Mouse (Mus musculus) CH12.LX (cell line): ENCODE results near the gene Dtl. TPM values are rescaled to one million over a fixed set of nuclear protein-coding genes. Genes with fewer than 3 reads are reported as not detected.

Experiments used
- DNase-seq: peaks from one replicate; pipeline ENCODE4 v3.0.0-alpha.2; 2013; ENCODE audit errors: extremely low read depth
- H3K27ac ChIP-seq: 2 replicates; pipeline ENCODE4 v1.5.1; 2012; ENCODE audit warnings: low read depth, mild to moderate bottlenecking, control low read depth, moderate library complexity; ENCODE audit not compliant: insufficient read depth
- H3K27me3 ChIP-seq: replicated peaks from 2 replicates; pipeline ENCODE3; 2012; ENCODE audit warnings: inconsistent platforms
- H3K36me3 ChIP-seq, 2 experiments: replicated peaks in 1 of 2; 2 replicates each; pipeline versions ENCODE3 to v1.6.1; 2012; ENCODE audit warnings: inconsistent platforms in 1 of 2, low read length in 1 of 2, mild to moderate bottlenecking in 1 of 2, mixed read lengths in 1 of 2, moderate library complexity in 1 of 2; ENCODE audit not compliant: control insufficient read depth in 1 of 2, insufficient read depth in 1 of 2
- H3K4me1 ChIP-seq, 2 experiments: 2 replicates each; pipeline ENCODE4 v1.6.1; 2012; ENCODE audit warnings: inconsistent platforms in 1 of 2, moderate library complexity in 1 of 2; ENCODE audit not compliant: insufficient read depth in 2 of 2, control insufficient read depth in 1 of 2
- H3K4me2 ChIP-seq: 2 replicates; pipeline ENCODE4 v1.6.1; 2012; ENCODE audit warnings: low read depth, mild to moderate bottlenecking, control low read depth; ENCODE audit not compliant: poor library complexity, insufficient read depth, severe bottlenecking
- H3K4me3 ChIP-seq, 3 experiments: fragments of 150-350 bp in 1 of 3; sonication (generic) in 1 of 3; replicated peaks in 1 of 3; 2 replicates each; pipeline versions ENCODE3 to v1.5.1; 2011 to 2012; ENCODE audit warnings: low read depth in 2 of 3, low read length in 2 of 3, mild to moderate bottlenecking in 2 of 3, moderate library complexity in 2 of 3, control low read depth in 1 of 3, improper control_type of control experiment in 1 of 3, inconsistent platforms in 1 of 3, mixed read lengths in 1 of 3; ENCODE audit not compliant: poor library complexity in 1 of 3
- H3K79me2 ChIP-seq: replicated peaks from 2 replicates; pipeline ENCODE4 v1.6.1; 2012; ENCODE audit warnings: mild to moderate bottlenecking, moderate library complexity; ENCODE audit not compliant: control insufficient read depth, poor library complexity, insufficient read depth, severe bottlenecking; ENCODE audit errors: extremely low read depth
- H3K9ac ChIP-seq: 2 replicates; pipeline ENCODE4 v1.6.1; 2012; ENCODE audit warnings: low read depth, mild to moderate bottlenecking, control low read depth, moderate library complexity; ENCODE audit not compliant: insufficient read depth
- H3K9me3 ChIP-seq: replicated peaks from 2 replicates; pipeline ENCODE3; 2012; ENCODE audit warnings: low read length, inconsistent platforms, mixed read lengths
- CHD2 ChIP-seq: IDR thresholded peaks from 2 replicates; pipeline ENCODE4 v1.6.1; 2011; ENCODE audit warnings: low read length, improper control_type of control experiment
- CTCF ChIP-seq, 2 experiments: IDR thresholded peaks in 1 of 2; conservative IDR thresholded peaks in 1 of 2; 2 replicates each; pipeline ENCODE4 v1.5.1; 2011 to 2012; ENCODE audit warnings: low read depth in 2 of 2, low read length in 2 of 2, improper control_type of control experiment in 1 of 2, inconsistent platforms in 1 of 2, mild to moderate bottlenecking in 1 of 2, moderate library complexity in 1 of 2
- E2F4 ChIP-seq: IDR thresholded peaks from 2 replicates; pipeline ENCODE4 v1.6.1; 2011; ENCODE audit warnings: low read depth, low read length, improper control_type of control experiment; ENCODE audit not compliant: insufficient replicate concordance
- ETS1 ChIP-seq: conservative IDR thresholded peaks from 2 replicates; pipeline ENCODE4 v1.6.1; 2012; ENCODE audit warnings: low read depth, mild to moderate bottlenecking, inconsistent platforms, low read length, improper control_type of control experiment, moderate library complexity
- GABPA ChIP-seq: IDR thresholded peaks from 2 replicates; pipeline ENCODE4 v1.6.1; 2012; ENCODE audit warnings: low read depth, low read length, improper control_type of control experiment, inconsistent platforms; ENCODE audit not compliant: insufficient replicate concordance
- HCFC1 ChIP-seq: IDR thresholded peaks from 2 replicates; pipeline ENCODE4 v1.6.1; 2012; ENCODE audit warnings: low read depth, mild to moderate bottlenecking, inconsistent platforms, low read length, improper control_type of control experiment
- IRF4 ChIP-seq: IDR thresholded peaks from 2 replicates; pipeline ENCODE4 v1.6.1; 2014; ENCODE audit warnings: low read depth, mild to moderate bottlenecking, inconsistent platforms, low read length, improper control_type of control experiment
- JUN ChIP-seq: IDR thresholded peaks from 2 replicates; pipeline ENCODE4 v1.6.1; 2011; ENCODE audit warnings: low read depth, mild to moderate bottlenecking, low read length, improper control_type of control experiment, moderate library complexity; ENCODE audit not compliant: insufficient read depth
- JUND ChIP-seq: conservative IDR thresholded peaks from 2 replicates; pipeline ENCODE4 v1.6.1; 2011; ENCODE audit warnings: low read depth, low read length, improper control_type of control experiment
- MAFK ChIP-seq: IDR thresholded peaks from 2 replicates; pipeline ENCODE4 v1.6.1; 2011; ENCODE audit warnings: low read length, improper control_type of control experiment; ENCODE audit not compliant: insufficient replicate concordance
- MAX ChIP-seq: IDR thresholded peaks from 2 replicates; pipeline ENCODE4 v1.6.1; 2011; ENCODE audit warnings: low read length, improper control_type of control experiment
- MEF2A ChIP-seq: IDR thresholded peaks from 2 replicates; pipeline ENCODE4 v1.6.1; 2014; ENCODE audit warnings: low read depth, mild to moderate bottlenecking, inconsistent platforms, low read length, improper control_type of control experiment, borderline replicate concordance
- NELFE ChIP-seq: IDR thresholded peaks from 2 replicates; pipeline ENCODE4 v1.6.1; 2011; ENCODE audit warnings: low read depth, low read length, improper control_type of control experiment
- NRF1 ChIP-seq: IDR thresholded peaks from 2 replicates; pipeline ENCODE4 v1.6.1; 2014; ENCODE audit warnings: low read depth, mild to moderate bottlenecking, inconsistent platforms, low read length, improper control_type of control experiment, moderate library complexity
- PAX5 ChIP-seq: IDR thresholded peaks from 2 replicates; pipeline ENCODE4 v1.6.1; 2012; ENCODE audit warnings: low read length, inconsistent platforms, mixed read lengths
- POLR2A ChIP-seq: IDR thresholded peaks from 2 replicates; pipeline ENCODE4 v1.6.1; 2011; ENCODE audit warnings: low read depth, mild to moderate bottlenecking, improper control_type of control experiment, low read length
- SMC3 ChIP-seq: IDR thresholded peaks from 2 replicates; pipeline ENCODE4 v1.6.1; 2011; ENCODE audit warnings: low read depth, low read length, improper control_type of control experiment
- TCF12 ChIP-seq: IDR thresholded peaks from 2 replicates; pipeline ENCODE4 v1.6.1; 2014; ENCODE audit warnings: low read depth, mild to moderate bottlenecking, inconsistent platforms, low read length, improper control_type of control experiment
- USF1 ChIP-seq: IDR thresholded peaks from 2 replicates; pipeline ENCODE4 v1.6.1; 2014; ENCODE audit warnings: low read depth, mild to moderate bottlenecking, inconsistent platforms, low read length, improper control_type of control experiment
- USF2 ChIP-seq: conservative IDR thresholded peaks from 2 replicates; pipeline ENCODE4 v1.6.1; 2011; ENCODE audit warnings: low read depth, low read length, improper control_type of control experiment
- ZNF384 ChIP-seq: IDR thresholded peaks from 2 replicates; pipeline ENCODE4 v1.6.1; 2012; ENCODE audit warnings: low read depth, low read length, improper control_type of control experiment, inconsistent platforms
- dilution Hi-C: fragments of 300-500 bp; cut with MboI; formaldehyde crosslinking; loops from 2 replicates; pipeline ENCODE4 v1.14.3; 2020; ENCODE audit warnings: low sequenced_read_pairs; ENCODE audit not compliant: extremely low pct_unique_long_range_greater_than_20kb, extremely low pct_ligation_motif_present
- in situ Hi-C: fragments of 300-500 bp; cut with MboI; formaldehyde crosslinking; loops from 3 replicates; pipeline ENCODE4 v1.14.3; 2019; ENCODE audit warnings: low sequenced_read_pairs, low pct_ligation_motif_present, low pct_unique_long_range_greater_than_20kb, mixed read lengths
- polyA plus RNA-seq: library from polyadenylated mRNA; unstranded; fragments of >175 nt; gene quantifications from 2 replicates; pipeline ENCODE4 v1.2.1, GENCODE M21; 2012; ENCODE audit warnings: low read depth; ENCODE audit not compliant: insufficient read length
- total RNA-seq, 2 experiments: library from RNA; depleted of rRNA; stranded (reverse); fragments of 300-350 nt in 1 of 2; fragments of >200 nt in 1 of 2; gene quantifications; 2 replicates each; pipeline ENCODE4 v1.2.3; 2012 to 2014

Gene Dtl
- total and polyA plus RNA-seq, 3 experiments, result 31.8 to 65.2 (median 37.9) TPM

GRCm38 (mm10) chr1:191511503-191511902 is 63.8 kb downstream of the Dtl start:
- Histone ChIP-seq H3K27ac (no peak overlapping the region), H3K27me3 (no peaks in the 10 kb centered on the region), H3K9ac (no peak overlapping the region), H3K4me3 (no peak overlapping the region), H3K36me3 (no peaks in the 10 kb centered on the region), H3K79me2 (no peaks in the 10 kb centered on the region), H3K4me1 (no peaks in the 10 kb centered on the region; a peak in 1 of 4 replicates), H3K9me3 (peaks cover 3% of the 10 kb centered on the region), H3K4me2 (no peak overlapping the region)
- TF ChIP-seq JUND (no peak), E2F4 (no peak), MAX (no peak), NELFE (no peak), MEF2A (no peak), SMC3 (no peak), HCFC1 (no peak), ZNF384 (no peak), PAX5 (no peak), POLR2A (no peak), JUN (no peak), CHD2 (no peak), IRF4 (no peak), USF1 (no peak), NRF1 (no peak), ETS1 (no peak), GABPA (no peak), TCF12 (no peak)
- in situ Hi-C loops (no loop called here), dilution Hi-C loops (no loop called here)
- DNase-seq, result no peak

GRCm38 (mm10) chr1:191509865-191510264 is 65.5 kb downstream of the Dtl start:
- Histone ChIP-seq H3K4me3 (no peak overlapping the region), H3K27me3 (no peaks in the 10 kb centered on the region), H3K36me3 (no peaks in the 10 kb centered on the region), H3K9me3 (peaks cover 3% of the 10 kb centered on the region), H3K9ac (no peak overlapping the region), H3K4me1 (no peaks in the 10 kb centered on the region; a peak in 1 of 4 replicates)
- dilution Hi-C loops, result no loop called here
- DNase-seq, result no peak
- in situ Hi-C loops, result no loop called here
- no peak for TF ChIP-seq USF1
- no peak for TF ChIP-seq MAFK
- TF ChIP-seq CTCF (conservative IDR thresholded peaks at IDR 0.05 in 1 of 2, IDR thresholded peaks at IDR 0.05 in 1 of 2; ENCODE audit: low read depth in 2 of 2, low read length in 2 of 2), result peak in 1 of 2 experiments; percentile 18; a peak in 1 of 4 replicates
- no peak for TF ChIP-seq PAX5
- no peak for TF ChIP-seq USF2
- TF ChIP-seq NRF1, result no peak
- TF ChIP-seq, all 38 proteins: peak for 1
- H3K27ac ChIP-seq, result no peak overlapping the region
- no peaks in the 10 kb centered on the region for H3K79me2 ChIP-seq
- H3K4me2 ChIP-seq, result no peak overlapping the region
